Mouse (Mus musculus) liver, adult 2 months (tissue): ENCODE measurements around the gene Jakmip3.

Source experiments
- CTCF ChIP-seq: fragments of 200-500 bp; IDR thresholded peaks from 2 replicates; pipeline ENCODE4 v1.5.1; 2011; ENCODE audit warnings: low read depth, low read length, control low read depth
- POLR2A ChIP-seq: fragments of 200-500 bp; IDR thresholded peaks from 2 replicates; pipeline ENCODE4 v1.6.1; 2011; ENCODE audit warnings: low read length, control low read depth; ENCODE audit not compliant: insufficient read depth; ENCODE audit errors: extremely low read depth

- TF ChIP-seq POLR2A, result no peak
- no peak for TF ChIP-seq CTCF
Measured at GRCm38 (mm10) chr7:139105705-139106104, 165.2 kb downstream of the Jakmip3 start.
